Mouse (Mus musculus): ENCODE measurements at regions not wholly inside any gene's neighbourhood (a gene's known extent, or its start where the extent isn't known, plus 50 kb on each side); places are given as distances from the start of the nearest gene placed in this dataset.

GRCm38 (mm10) chr12:26680568-26680947 lies 211.6 kb downstream of the Cmpk2 start:
- Histone ChIP-seq H3K27ac (ENCODE audit: insufficient read depth, low read depth) (no peak overlapping the region), H3K9me3 (replicated peaks; ENCODE audit: low read length) (no peaks in the 10 kb centered on the region), H3K79me2 (replicated peaks; ENCODE audit: control insufficient read depth, extremely low read depth, insufficient read depth, poor library complexity, severe bottlenecking) (no peaks in the 10 kb centered on the region), H3K9ac (ENCODE audit: insufficient read depth, low read depth) (no peak overlapping the region), H3K36me3 (replicated peaks in 1 of 2; ENCODE audit: control insufficient read depth in 1 of 2, insufficient read depth in 1 of 2, low read length in 1 of 2) (no peaks in the 10 kb centered on the region), H3K4me2 (ENCODE audit: insufficient read depth, low read depth, poor library complexity, severe bottlenecking) (no peak overlapping the region), H3K4me3 (replicated peaks in 1 of 3; ENCODE audit: low read depth in 2 of 3, low read length in 2 of 3, poor library complexity in 1 of 3) (no peak overlapping the region), H3K27me3 (replicated peaks) (no peaks in the 10 kb centered on the region), H3K4me1 (ENCODE audit: control insufficient read depth in 1 of 2, insufficient read depth in 2 of 2) (peaks cover 0 to 4% of the 10 kb centered on the region in 2 experiments; a peak in 1 of 4 replicates)
- DNase-seq (ENCODE audit: extremely low read depth): no peak
- dilution Hi-C loops (cut with MboI; ENCODE audit: extremely low pct_ligation_motif_present, extremely low pct_unique_long_range_greater_than_20kb, low sequenced_read_pairs) (no loop called here), in situ Hi-C loops (cut with MboI; ENCODE audit: low pct_ligation_motif_present, low pct_unique_long_range_greater_than_20kb, low sequenced_read_pairs) (no loop called here)
- TF ChIP-seq NELFE (IDR thresholded peaks at IDR 0.05; ENCODE audit: low read depth, low read length): no peak
- TF ChIP-seq UBTF (IDR thresholded peaks at IDR 0.05; ENCODE audit: low read depth, low read length): no peak
- TF ChIP-seq MYC (IDR thresholded peaks at IDR 0.05; ENCODE audit: low read depth, low read length): no peak
- no peak for TF ChIP-seq EP300 (IDR thresholded peaks at IDR 0.05; ENCODE audit: low read length)
- TF ChIP-seq MXI1 (IDR thresholded peaks at IDR 0.05; ENCODE audit: low read depth, low read length): no peak
- TF ChIP-seq JUND (conservative IDR thresholded peaks at IDR 0.05; ENCODE audit: low read depth, low read length): no peak
- TF ChIP-seq ELF1 (IDR thresholded peaks at IDR 0.05; ENCODE audit: low read depth, low read length): no peak

- Histone ChIP-seq H3K27me3 (replicated peaks) (no peaks in the 10 kb centered on the region), H3K4me3 (replicated peaks in 1 of 3; ENCODE audit: low read depth in 2 of 3, low read length in 2 of 3, poor library complexity in 1 of 3) (no peak overlapping the region), H3K9ac (ENCODE audit: insufficient read depth, low read depth) (no peak overlapping the region), H3K4me1 (ENCODE audit: control insufficient read depth in 1 of 2, insufficient read depth in 2 of 2) (peaks cover 0 to 4% of the 10 kb centered on the region in 2 experiments; a peak in 1 of 4 replicates), H3K79me2 (replicated peaks; ENCODE audit: control insufficient read depth, extremely low read depth, insufficient read depth, poor library complexity, severe bottlenecking) (no peaks in the 10 kb centered on the region), H3K4me2 (ENCODE audit: insufficient read depth, low read depth, poor library complexity, severe bottlenecking) (no peak overlapping the region), H3K27ac (ENCODE audit: insufficient read depth, low read depth) (no peak overlapping the region), H3K36me3 (replicated peaks in 1 of 2; ENCODE audit: control insufficient read depth in 1 of 2, insufficient read depth in 1 of 2, low read length in 1 of 2) (no peaks in the 10 kb centered on the region), H3K9me3 (replicated peaks; ENCODE audit: low read length) (no peaks in the 10 kb centered on the region)
- in situ Hi-C loops (cut with MboI; ENCODE audit: low pct_ligation_motif_present, low pct_unique_long_range_greater_than_20kb, low sequenced_read_pairs) (no loop called here), dilution Hi-C loops (cut with MboI; ENCODE audit: extremely low pct_ligation_motif_present, extremely low pct_unique_long_range_greater_than_20kb, low sequenced_read_pairs) (no loop called here)
- TF ChIP-seq ZC3H11A (IDR thresholded peaks at IDR 0.05; ENCODE audit: low read depth, low read length): no peak
- DNase-seq (ENCODE audit: extremely low read depth): no peak
Observed at GRCm38 (mm10) chr12:26679887-26680567, 211.0 kb downstream of the Cmpk2 start.

GRCm38 (mm10) chr12:26665466-26665865 lies 196.5 kb downstream of the Cmpk2 start:
- no peaks in the 10 kb centered on the region for H3K4me1 ChIP-seq (ENCODE audit: control insufficient read depth in 1 of 2, insufficient read depth in 2 of 2)
- no peaks in the 10 kb centered on the region for H3K27me3 ChIP-seq (replicated peaks)
- H3K9me3 ChIP-seq (replicated peaks; ENCODE audit: low read length): no peaks in the 10 kb centered on the region
- in situ Hi-C loops (cut with MboI; ENCODE audit: low pct_ligation_motif_present, low pct_unique_long_range_greater_than_20kb, low sequenced_read_pairs): no loop called here
- H3K9ac ChIP-seq (ENCODE audit: insufficient read depth, low read depth): no peak overlapping the region
- no peak for DNase-seq (ENCODE audit: extremely low read depth)
- TF ChIP-seq ZC3H11A (IDR thresholded peaks at IDR 0.05; ENCODE audit: low read depth, low read length) (no peak), CTCF (conservative IDR thresholded peaks at IDR 0.05 in 1 of 2, IDR thresholded peaks at IDR 0.05 in 1 of 2; ENCODE audit: low read depth in 2 of 2, low read length in 2 of 2) (no peak), ELF1 (IDR thresholded peaks at IDR 0.05; ENCODE audit: low read depth, low read length) (no peak), RAD21 (IDR thresholded peaks at IDR 0.05; ENCODE audit: low read depth, low read length) (no peak), POLR2AphosphoS2 (IDR thresholded peaks at IDR 0.05; ENCODE audit: low read depth, low read length) (no peak), UBTF (IDR thresholded peaks at IDR 0.05; ENCODE audit: low read depth, low read length) (no peak), EP300 (IDR thresholded peaks at IDR 0.05; ENCODE audit: low read length) (no peak), TBP (conservative IDR thresholded peaks at IDR 0.05; ENCODE audit: low read depth, low read length) (no peak), MEF2A (IDR thresholded peaks at IDR 0.05; ENCODE audit: borderline replicate concordance, low read depth, low read length) (no peak), MXI1 (IDR thresholded peaks at IDR 0.05; ENCODE audit: low read depth, low read length) (no peak), NELFE (IDR thresholded peaks at IDR 0.05; ENCODE audit: low read depth, low read length) (no peak), JUND (conservative IDR thresholded peaks at IDR 0.05; ENCODE audit: low read depth, low read length) (no peak), E2F4 (IDR thresholded peaks at IDR 0.05; ENCODE audit: insufficient replicate concordance, low read depth, low read length) (no peak), RCOR1 (conservative IDR thresholded peaks at IDR 0.05; ENCODE audit: low read depth, low read length) (no peak), USF1 (IDR thresholded peaks at IDR 0.05; ENCODE audit: low read depth, low read length) (no peak), SIN3A (IDR thresholded peaks at IDR 0.05; ENCODE audit: low read length) (no peak), MYC (IDR thresholded peaks at IDR 0.05; ENCODE audit: low read depth, low read length) (no peak), MAFK (IDR thresholded peaks at IDR 0.05; ENCODE audit: insufficient replicate concordance, low read length) (no peak), ZMIZ1 (IDR thresholded peaks at IDR 0.05; ENCODE audit: low read depth, low read length) (no peak), CHD2 (IDR thresholded peaks at IDR 0.05; ENCODE audit: low read length) (no peak)
- no peak overlapping the region for H3K27ac ChIP-seq (ENCODE audit: insufficient read depth, low read depth)
- dilution Hi-C loops (cut with MboI; ENCODE audit: extremely low pct_ligation_motif_present, extremely low pct_unique_long_range_greater_than_20kb, low sequenced_read_pairs): no loop called here
- no peak overlapping the region for H3K4me2 ChIP-seq (ENCODE audit: insufficient read depth, low read depth, poor library complexity, severe bottlenecking)
- no peak overlapping the region for H3K4me3 ChIP-seq (replicated peaks in 1 of 3; ENCODE audit: low read depth in 2 of 3, low read length in 2 of 3, poor library complexity in 1 of 3)
- H3K36me3 ChIP-seq (replicated peaks in 1 of 2; ENCODE audit: control insufficient read depth in 1 of 2, insufficient read depth in 1 of 2, low read length in 1 of 2): no peaks in the 10 kb centered on the region
- no peaks in the 10 kb centered on the region for H3K79me2 ChIP-seq (replicated peaks; ENCODE audit: control insufficient read depth, extremely low read depth, insufficient read depth, poor library complexity, severe bottlenecking)
